Mouse (Mus musculus) embryonic stem cell, embryonic (primary cell): ENCODE measurements around the gene Drc3.

Source experiments
- CTCF ChIA-PET, 4 experiments: fragments of 300-600 bp in 2 of 4; fragments of 350-600 bp in 2 of 4; sonication (Branson Sonifier 250); formaldehyde crosslinking; loops; one replicate each; lab custom pipeline; 2022; ENCODE audit warnings: inconsistent platforms in 2 of 4; lab: Charles Lee
- POLR2A ChIA-PET, 4 experiments: fragments of 300-600 bp in 2 of 4; fragments of 350-600 bp in 2 of 4; sonication (Branson Sonifier 250); formaldehyde crosslinking; loops; one replicate each; lab custom pipeline; 2022; ENCODE audit warnings: antibody characterized with exemption in 4 of 4, inconsistent platforms in 1 of 4; lab: Charles Lee

Gene Drc3

DNA sequence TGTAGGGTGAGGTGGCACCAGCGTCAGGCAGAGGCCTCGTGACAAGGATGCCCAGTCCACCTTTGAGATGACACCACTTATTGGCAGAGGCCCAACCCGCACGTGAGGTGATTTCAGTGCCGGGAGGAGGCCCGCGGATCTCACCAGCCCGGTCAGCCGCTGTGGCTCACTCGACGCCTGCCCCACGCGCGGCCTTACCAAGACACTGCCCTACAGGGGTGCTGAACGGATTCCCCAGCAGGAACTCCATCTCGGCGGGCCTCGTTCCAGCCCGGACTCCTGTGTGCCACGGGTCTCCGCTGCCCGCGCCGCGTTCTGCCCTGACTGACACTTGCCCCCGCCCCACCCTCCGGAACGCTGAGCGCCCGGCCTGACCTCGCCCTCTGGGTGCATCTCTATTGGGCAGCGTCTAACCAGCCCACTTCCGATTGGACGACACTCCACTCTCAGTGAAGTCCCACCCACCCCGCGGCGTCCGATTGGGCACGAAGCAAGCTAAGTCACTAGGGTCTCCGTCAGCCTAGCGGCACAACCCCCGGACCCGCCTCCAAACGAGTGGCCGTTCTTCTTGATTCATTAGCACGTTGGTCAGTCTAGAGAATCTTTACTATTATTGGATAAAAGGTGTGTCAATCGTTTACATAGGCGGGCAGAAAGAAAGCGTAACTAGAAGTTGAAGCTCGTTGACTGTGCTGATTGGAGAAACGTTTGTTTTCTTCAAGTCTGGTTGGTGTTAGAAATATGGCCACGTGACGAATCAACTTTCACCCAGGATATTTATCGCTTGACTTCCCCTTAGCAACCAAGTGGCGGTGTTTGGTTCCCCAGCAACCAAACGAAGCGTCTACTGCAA, at the start of gene Drc3, which contains the start of gene Tom1l2:
TSS of gene Drc3 (plus strand) at position 771 of the 853 bp plus-strand sequence.
TSS of gene Tom1l2 (minus strand) at position 347 of the 853 bp plus-strand sequence.
- CTCF ChIA-PET = interaction anchor here (0.6 to 1.4 kb wide), 18 partner anchors 13 to 238 kb away, joined by 3 to 25 read pairs (median 4); partner anchors contain the start of genes Atpaf2 (in 1 of the 4), Gid4 (in 1 of the 4) and Srebf1 (in 1 of the 4)
- POLR2A ChIA-PET = interaction anchor here in 3 of 4 experiments (0.6 to 2.0 kb wide), 74 partner anchors 9 to 571 kb away, joined by 3 to 44 read pairs (median 4); partner anchors contain the start of genes Gid4 (in 3 of the 3), Drg2 (in 2 of the 3), Alkbh5 (in 1 of the 3) and Atpaf2 (in 1 of the 3)

DNA sequence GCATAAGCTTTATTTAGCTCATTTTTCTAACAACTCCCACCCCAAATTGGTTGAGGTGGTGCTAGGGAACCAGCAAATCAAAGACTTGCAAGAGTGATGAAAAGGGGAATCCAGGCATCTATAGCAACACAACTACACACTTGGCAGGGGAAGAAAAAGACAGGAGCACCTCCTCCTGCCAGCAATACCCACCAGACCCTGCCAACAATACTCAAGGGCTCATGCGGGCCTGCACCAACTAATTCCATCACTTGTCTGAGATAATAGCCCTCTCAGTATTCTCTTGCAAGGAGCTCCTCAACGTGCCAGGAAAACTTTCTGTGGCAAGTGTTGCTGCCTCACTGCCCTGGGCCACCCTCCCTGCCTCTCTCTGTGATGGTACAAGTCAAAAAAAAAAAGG, 49.6 kb upstream of the Drc3 start:
- ChIA-PET CTCF (interaction anchor here (0.6 to 3.0 kb wide), 8 partner anchors 10 to 227 kb away, joined by 3 to 14 read pairs (median 5); no protein-coding TSS in a partner anchor), POLR2A (interaction anchor here in 3 of 4 experiments (0.6 to 3.9 kb wide), 15 partner anchors 7 to 455 kb away, joined by 3 to 40 read pairs (median 4); partner anchors contain the start of genes Drc3 (in 1 of the 3) and Tom1l2 (in 1 of the 3))

DNA sequence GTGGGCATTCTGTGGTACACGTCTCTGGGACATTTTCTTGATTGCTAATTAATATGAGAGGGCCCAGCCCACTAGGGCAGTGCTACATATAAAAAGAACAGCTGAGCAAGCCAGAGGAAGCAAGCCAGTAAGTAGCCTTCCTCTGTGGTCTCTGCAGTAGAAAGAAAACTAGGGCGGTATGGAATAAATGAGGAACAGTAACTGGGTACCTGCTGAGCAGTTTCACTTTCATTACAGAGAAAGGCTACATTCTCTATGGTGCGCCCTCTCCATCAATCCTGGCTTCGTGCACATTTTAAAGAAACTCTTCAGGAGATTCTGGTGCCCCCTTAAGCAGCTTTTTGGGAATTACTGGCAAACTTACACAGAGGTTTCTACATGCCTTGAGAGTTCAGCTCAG, 47.5 kb upstream of the Drc3 start:
- CTCF ChIA-PET = interaction anchor here (1.1 to 3.9 kb wide), 10 partner anchors 11 to 220 kb away, joined by 3 to 63 read pairs (median 17); no protein-coding TSS in a partner anchor
- POLR2A ChIA-PET = interaction anchor here in 3 of 4 experiments (0.5 to 2.7 kb wide), 9 partner anchors 11 to 208 kb away, joined by 3 to 22 read pairs (median 4); partner anchors contain the start of genes Drc3 (in 1 of the 3), Gid4 (in 1 of the 3) and Srebf1 (in 1 of the 3)

DNA sequence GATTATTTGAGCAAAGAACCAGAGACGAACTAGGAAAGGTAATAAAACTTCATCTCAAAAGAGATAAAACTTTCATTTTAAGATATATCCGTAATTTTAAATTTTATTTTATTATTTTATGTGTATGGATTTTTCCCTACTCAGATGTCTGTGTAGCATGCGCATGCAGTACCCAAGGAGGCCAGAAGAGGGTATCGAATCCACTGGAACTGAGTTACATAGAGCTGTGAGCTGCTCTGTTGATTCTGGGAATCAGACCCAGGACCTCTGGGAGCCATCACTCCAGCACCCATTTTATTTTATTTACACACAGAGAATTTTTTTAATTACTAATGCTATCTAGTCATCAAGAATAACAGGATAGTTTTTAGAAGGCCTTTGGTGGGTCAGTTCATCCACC, 46.3 kb upstream of the Drc3 start:
- ChIA-PET CTCF (interaction anchor here (0.5 to 3.9 kb wide), 110 partner anchors 8 to 1090 kb away, joined by 3 to 63 read pairs (median 5); partner anchors contain the start of genes Gid4 (in 3 of the 4), Drc3 (in 2 of the 4), Tom1l2 (in 2 of the 4) and Drg2 (in 1 of the 4)), POLR2A (interaction anchor here in 3 of 4 experiments (0.6 to 2.7 kb wide), 30 partner anchors 8 to 787 kb away, joined by 3 to 22 read pairs (median 4); partner anchors contain the start of genes Gid4 (in 3 of the 3), Drc3 (in 1 of the 3) and Tom1l2 (in 1 of the 3))

DNA sequence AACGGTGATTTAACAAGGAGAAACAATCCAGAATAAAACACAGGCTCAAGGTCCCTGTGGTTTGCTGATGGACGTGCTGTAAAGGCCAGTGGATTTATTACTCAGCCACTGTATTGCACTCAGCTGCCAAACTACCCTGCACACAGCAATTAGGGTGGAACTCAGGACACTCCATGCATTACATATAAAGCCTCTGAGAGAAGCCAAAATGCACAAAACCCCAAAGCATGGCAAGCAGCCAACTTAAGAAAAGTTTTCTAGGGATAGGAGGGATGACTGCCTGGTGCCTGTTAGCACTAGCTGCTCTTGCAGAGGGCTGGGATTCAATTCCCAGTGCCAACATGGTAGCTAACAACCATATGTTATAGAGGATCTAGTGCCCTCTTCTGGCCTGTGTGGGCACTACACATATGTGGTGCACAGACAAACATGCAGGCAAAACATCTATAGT, 45.7 kb upstream of the Drc3 start:
- ChIA-PET CTCF (interaction anchor here (0.5 to 3.9 kb wide), 114 partner anchors 9 to 1091 kb away, joined by 3 to 63 read pairs (median 5); partner anchors contain the start of genes Gid4 (in 3 of the 4), Drc3 (in 2 of the 4), Tom1l2 (in 2 of the 4) and Drg2 (in 1 of the 4)), POLR2A (interaction anchor here in 3 of 4 experiments (0.6 to 2.7 kb wide), 33 partner anchors 9 to 786 kb away, joined by 3 to 22 read pairs (median 4); partner anchors contain the start of genes Gid4 (in 3 of the 3), Drc3 (in 1 of the 3), Myo15 (in 1 of the 3) and Tom1l2 (in 1 of the 3))

DNA sequence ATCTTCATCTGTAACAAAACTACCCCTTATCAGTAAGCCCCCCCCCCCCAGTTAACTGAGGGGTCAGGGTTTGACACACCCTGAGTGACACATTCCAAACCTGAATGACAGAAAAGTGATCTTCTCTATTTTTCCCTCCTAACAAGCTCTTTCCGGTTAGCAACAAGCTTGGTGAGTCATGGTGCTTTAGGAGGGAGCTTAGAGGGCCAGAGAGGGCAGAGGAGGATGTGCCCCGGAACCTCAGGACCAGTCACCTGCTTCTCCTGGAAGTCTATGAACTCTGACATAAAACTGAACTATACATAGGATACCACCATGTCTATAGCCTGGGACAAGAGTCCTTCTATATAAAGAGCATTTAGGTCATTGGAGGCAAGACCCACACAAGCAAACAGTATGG, 45.1 kb upstream of the Drc3 start:
- CTCF ChIA-PET = interaction anchor here (0.5 to 3.9 kb wide), 63 partner anchors 8 to 529 kb away, joined by 3 to 63 read pairs (median 7); partner anchors contain the start of genes Drc3 (in 1 of the 4), Drg2 (in 1 of the 4), Gid4 (in 1 of the 4) and Rai1 (in 1 of the 4)
- POLR2A ChIA-PET = interaction anchor here in 3 of 4 experiments (0.7 to 2.7 kb wide), 21 partner anchors 10 to 234 kb away, joined by 3 to 22 read pairs (median 4); partner anchors contain the start of genes Gid4 (in 2 of the 3) and Myo15 (in 1 of the 3)

DNA sequence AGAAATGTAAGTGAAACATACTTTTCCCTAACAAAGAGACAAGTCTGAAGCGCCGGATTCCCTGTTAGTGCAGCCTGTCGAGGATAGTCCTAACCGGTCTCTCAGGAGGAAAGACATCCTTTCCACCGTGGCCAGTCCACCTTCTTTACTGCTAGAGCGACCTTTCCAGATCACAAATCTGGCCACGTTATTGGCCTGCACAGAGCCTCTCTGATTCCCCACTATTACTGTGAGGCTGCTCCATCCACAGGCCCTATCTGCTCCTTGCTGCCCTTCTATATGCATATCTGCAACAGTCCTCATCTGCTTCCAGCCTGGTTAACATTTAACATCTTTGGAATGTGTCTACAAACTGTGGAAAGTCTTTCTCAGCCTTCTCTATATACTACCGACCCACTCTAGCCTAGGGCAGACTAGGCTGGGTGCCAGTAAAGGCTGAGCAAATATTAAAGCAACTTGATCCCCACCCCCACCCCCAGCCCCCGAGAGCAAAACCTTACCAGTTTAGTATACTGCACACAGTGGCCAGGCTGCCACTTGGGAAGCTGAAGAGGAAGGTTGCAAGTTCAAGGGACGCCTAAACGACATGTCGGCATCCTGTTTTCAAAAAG, 44.5 kb upstream of the Drc3 start:
- ChIA-PET CTCF (interaction anchor here (0.5 to 3.9 kb wide), 26 partner anchors 8 to 530 kb away, joined by 3 to 63 read pairs (median 7); partner anchors contain the start of genes Drc3 (in 1 of the 4) and Tom1l2 (in 1 of the 4)), POLR2A (interaction anchor here in 3 of 4 experiments (0.7 to 2.0 kb wide), 11 partner anchors 14 to 233 kb away, joined by 3 to 6 read pairs (median 3); partner anchors contain the start of gene Myo15 (in 1 of the 3))

DNA sequence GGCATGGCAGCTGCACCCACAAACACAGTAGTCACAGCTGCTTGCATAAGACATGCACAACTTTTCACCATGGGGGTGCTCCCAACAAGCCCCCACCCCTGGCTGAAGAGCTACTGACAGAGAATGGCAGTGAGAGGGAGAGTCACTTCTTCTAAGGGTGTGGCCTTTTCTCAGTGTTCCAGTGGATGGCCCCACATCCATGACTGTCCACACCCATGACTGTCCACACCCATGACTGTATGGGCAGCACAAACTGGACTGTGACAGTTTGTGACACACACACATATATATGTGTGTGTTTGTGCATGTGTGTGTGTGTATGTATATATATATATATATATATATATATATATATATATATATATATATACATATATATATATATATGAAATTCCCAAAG, 43.3 kb upstream of the Drc3 start:
- CTCF ChIA-PET = interaction anchor here in 2 of 4 experiments (0.9 to 1.3 kb wide), 4 partner anchors 10 to 110 kb away, joined by 3 read pairs; no protein-coding TSS in a partner anchor
- POLR2A ChIA-PET = interaction anchor here in 2 of 4 experiments (1.4 to 1.9 kb wide), 2 partner anchors 10 to 16 kb away, joined by 3 to 9 read pairs; no protein-coding TSS in a partner anchor

DNA sequence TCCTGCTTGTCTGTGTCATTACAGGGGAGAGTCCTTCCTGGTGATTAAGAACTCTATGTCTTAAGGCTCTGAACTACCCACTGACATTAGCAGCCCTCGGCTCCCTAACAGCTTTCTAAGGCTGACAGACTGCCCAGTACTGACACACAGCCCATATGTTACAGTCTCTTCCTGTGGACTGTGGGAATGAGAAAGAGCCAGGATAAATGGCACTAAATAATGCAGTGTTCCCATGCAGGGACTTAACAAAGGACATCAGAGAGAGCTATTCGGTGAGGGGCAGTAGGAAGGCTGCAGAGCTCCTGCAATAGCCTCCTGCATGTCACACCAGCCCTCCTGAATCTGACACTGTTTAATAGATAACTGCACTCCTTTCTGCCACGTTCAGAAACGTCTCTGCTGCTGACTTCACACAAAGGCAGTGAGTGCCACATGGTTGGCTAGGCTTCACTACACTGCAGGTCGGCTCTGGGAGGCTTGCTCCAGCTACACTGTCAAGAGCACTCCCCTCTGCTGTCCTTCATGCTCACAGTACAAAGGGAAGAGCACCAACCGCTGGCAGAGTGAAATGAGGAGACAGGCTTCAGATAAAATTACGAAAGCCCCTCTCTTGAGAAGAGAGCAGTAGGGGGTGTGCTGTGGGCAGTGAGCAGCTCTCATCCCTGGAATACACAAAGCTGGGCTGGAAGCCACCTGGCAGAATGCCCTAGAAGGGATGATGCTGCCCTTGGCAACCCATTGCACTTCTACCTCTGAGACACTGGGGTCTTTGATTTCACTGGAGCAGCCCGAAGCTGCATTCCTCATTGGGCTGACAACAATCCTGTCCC, 41.9 kb upstream of the Drc3 start:
- POLR2A ChIA-PET = interaction anchor here in 2 of 4 experiments (0.8 to 1.9 kb wide), 6 partner anchors 8 to 114 kb away, joined by 3 to 9 read pairs (median 3); no protein-coding TSS in a partner anchor
- CTCF ChIA-PET = interaction anchor here in 3 of 4 experiments (0.6 to 1.2 kb wide), 7 partner anchors 10 to 112 kb away, joined by 3 to 4 read pairs (median 3); no protein-coding TSS in a partner anchor

DNA sequence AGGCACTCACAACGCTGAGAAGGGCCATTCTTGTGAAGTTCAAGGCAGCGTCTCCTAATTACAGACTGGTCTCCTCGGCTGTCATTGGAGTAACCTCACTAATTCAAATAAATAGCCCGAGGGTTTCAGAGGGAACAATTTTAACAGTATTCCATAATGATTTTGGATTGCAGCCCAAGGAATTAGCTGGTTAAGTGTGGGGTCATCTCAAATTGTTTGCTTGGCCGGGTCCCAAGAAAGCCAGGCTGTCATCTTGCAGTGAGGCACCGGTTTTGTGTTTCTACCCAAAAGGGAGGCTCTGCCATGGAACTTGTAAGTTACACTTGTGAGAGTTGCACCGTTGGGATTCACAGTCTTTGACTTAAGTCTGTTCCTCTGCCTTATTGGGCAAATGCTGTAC, 36.9 kb upstream of the Drc3 start:
- POLR2A ChIA-PET = interaction anchor here in 2 of 4 experiments (0.9 to 1.7 kb wide), 6 partner anchors 9 to 431 kb away, joined by 3 to 6 read pairs (median 3); partner anchors contain the start of genes Drc3 (in 1 of the 2) and Tom1l2 (in 1 of the 2)
- CTCF ChIA-PET = interaction anchor here in 2 of 4 experiments (0.5 to 5.6 kb wide), 4 partner anchors 9 to 23 kb away, joined by 3 to 36 read pairs (median 5); no protein-coding TSS in a partner anchor

DNA sequence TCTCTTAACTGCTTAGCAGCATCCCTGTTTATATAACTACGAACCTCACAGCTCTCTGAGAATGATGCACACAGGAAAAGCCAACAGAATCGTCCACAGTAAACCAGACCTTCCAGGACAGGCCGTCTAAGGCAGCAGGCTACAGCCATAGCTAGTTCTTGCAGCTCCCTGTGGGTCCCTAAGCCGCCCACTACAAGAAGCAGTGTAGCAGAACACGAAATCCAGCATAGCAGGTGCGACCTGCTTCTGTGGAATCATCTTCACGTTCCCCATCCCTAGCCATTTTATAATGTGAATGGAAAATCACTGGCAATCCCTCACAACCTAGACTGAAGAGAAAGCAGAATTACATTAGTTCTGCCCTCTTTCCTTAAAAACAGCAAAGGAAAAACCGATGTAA, 36.2 kb upstream of the Drc3 start:
- POLR2A ChIA-PET = interaction anchor here in 2 of 4 experiments (0.9 to 1.7 kb wide), 6 partner anchors 10 to 432 kb away, joined by 3 to 6 read pairs (median 3); partner anchors contain the start of genes Drc3 (in 1 of the 2) and Tom1l2 (in 1 of the 2)

DNA sequence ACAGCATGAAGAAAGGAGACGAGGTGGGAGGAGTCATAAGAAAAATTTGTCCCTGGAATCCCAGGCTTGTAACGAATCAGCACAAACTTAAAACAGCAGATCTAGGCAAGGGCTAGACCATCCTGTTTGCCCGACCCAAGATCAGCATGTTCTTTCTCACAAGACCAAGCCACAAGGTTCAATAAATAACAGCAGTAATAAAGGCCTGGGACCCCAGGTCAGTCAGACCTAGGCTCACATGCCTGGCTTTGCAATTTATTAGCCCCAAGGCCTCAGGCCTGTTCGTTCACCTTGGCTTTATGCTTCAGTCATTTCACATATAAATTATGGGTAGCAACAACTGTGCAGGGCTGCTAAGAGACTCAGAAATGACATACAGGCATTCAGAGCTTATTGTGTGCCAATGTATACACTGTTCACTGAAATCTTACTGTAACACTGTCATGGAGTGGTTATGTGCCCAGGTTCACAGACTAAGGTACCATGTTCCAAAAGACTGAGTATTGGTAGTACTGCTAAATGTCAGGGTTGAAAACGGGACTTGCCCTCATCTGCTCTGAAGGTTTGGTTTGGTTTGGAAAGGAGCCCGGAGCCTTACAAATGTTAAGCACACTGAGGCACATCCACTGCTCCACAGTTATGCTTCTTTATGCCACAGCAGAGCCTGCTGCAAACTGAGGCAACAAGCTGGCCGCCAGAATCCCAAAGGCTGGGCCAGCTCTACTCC, 35.6 kb upstream of the Drc3 start:
- ChIA-PET POLR2A (interaction anchor here in 2 of 4 experiments (0.7 to 3.1 kb wide), 7 partner anchors 12 to 432 kb away, joined by 3 to 10 read pairs (median 3); partner anchors contain the start of genes Drc3 (in 1 of the 2) and Tom1l2 (in 1 of the 2)), CTCF (interaction anchor here in 3 of 4 experiments (0.6 to 5.6 kb wide), 4 partner anchors 10 to 70 kb away, joined by 3 to 36 read pairs (median 5); no protein-coding TSS in a partner anchor)

More for the DNA sequence above, 36.2 kb upstream of the Drc3 start:
- CTCF ChIA-PET = interaction anchor here in 3 of 4 experiments (0.5 to 5.6 kb wide), 5 partner anchors 10 to 69 kb away, joined by 3 to 36 read pairs (median 3); no protein-coding TSS in a partner anchor

DNA sequence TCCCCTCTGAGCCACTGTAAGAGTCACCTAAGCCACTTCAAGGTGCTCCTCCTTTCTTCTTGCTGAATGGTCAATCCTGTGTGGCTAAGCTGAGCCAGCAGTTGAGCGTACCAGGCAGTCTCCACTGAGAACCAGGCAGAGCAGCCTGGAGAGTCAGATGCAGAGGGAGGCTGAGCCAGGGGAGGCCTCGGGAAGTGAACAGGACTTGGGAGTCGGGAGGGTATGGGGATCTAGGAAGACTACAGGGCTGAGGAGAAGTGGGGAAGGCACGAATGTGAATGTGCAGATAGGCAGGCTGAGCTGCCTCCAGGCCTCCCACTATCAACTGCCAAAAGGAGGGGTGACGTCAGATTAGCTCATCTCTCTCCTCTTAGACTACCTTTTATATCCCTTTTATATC, 34.4 kb upstream of the Drc3 start:
- ChIA-PET CTCF (interaction anchor here in 1 of 4 experiments (0.6 to 5.6 kb wide), 2 partner anchors 12 to 32 kb away, joined by 4 to 36 read pairs; no protein-coding TSS in a partner anchor), POLR2A (interaction anchor here in 2 of 4 experiments (0.7 to 3.1 kb wide), 13 partner anchors 8 to 202 kb away, joined by 3 to 10 read pairs (median 5); partner anchors contain the start of genes Drc3 (in 1 of the 2) and Tom1l2 (in 1 of the 2))
